Mouse (Mus musculus) liver, adult 2 months (tissue): Measurements from ENCODE around the gene Cox8c. TPM values are rescaled to one million over a fixed set of nuclear protein-coding genes. Genes with fewer than 3 reads are reported as not detected.

Experiments
- DNase-seq: peaks from one replicate; pipeline ENCODE4 v3.0.0-alpha.2; 2011; ENCODE audit warnings: low read depth, low spot score; ENCODE audit errors: extremely low read depth
- H3K27ac ChIP-seq: fragments of 200-500 bp; replicated peaks from 2 replicates; pipeline ENCODE4 v1.5.1; 2012; ENCODE audit warnings: low read depth, mild to moderate bottlenecking, control low read depth, inconsistent platforms, low read length; ENCODE audit not compliant: insufficient read depth
- H3K27me3 ChIP-seq: fragments of 200-500 bp; 2 replicates; pipeline ENCODE4 v1.6.1; 2012; ENCODE audit warnings: mild to moderate bottlenecking, moderate library complexity, low read length, inconsistent platforms; ENCODE audit not compliant: control insufficient read depth, insufficient read depth
- H3K36me3 ChIP-seq: fragments of 200-500 bp; 2 replicates; pipeline ENCODE4 v1.6.1; 2012; ENCODE audit warnings: low read length, inconsistent platforms; ENCODE audit not compliant: control insufficient read depth, insufficient read depth
- H3K4me1 ChIP-seq: fragments of 200-500 bp; 2 replicates; pipeline ENCODE4 v1.6.1; 2011; ENCODE audit warnings: low read length; ENCODE audit not compliant: control insufficient read depth, insufficient read depth
- H3K4me3 ChIP-seq: fragments of 200-500 bp; 2 replicates; pipeline ENCODE4 v1.5.1; 2011; ENCODE audit warnings: low read depth, mild to moderate bottlenecking, control low read depth, low read length, moderate library complexity; ENCODE audit not compliant: insufficient read depth
- H3K79me2 ChIP-seq: fragments of 200-500 bp; 2 replicates; pipeline ENCODE4 v1.6.1; 2012; ENCODE audit warnings: inconsistent platforms, mild to moderate bottlenecking, low read length, moderate library complexity; ENCODE audit not compliant: control insufficient read depth, insufficient read depth
- H3K9ac ChIP-seq: fragments of 200-500 bp; 2 replicates; pipeline ENCODE4 v1.6.1; 2012; ENCODE audit warnings: low read depth, mild to moderate bottlenecking, control low read depth, inconsistent platforms, low read length
- CTCF ChIP-seq: fragments of 200-500 bp; IDR thresholded peaks from 2 replicates; pipeline ENCODE4 v1.5.1; 2011; ENCODE audit warnings: low read depth, low read length, control low read depth
- POLR2A ChIP-seq: fragments of 200-500 bp; IDR thresholded peaks from 2 replicates; pipeline ENCODE4 v1.6.1; 2011; ENCODE audit warnings: low read length, control low read depth; ENCODE audit not compliant: insufficient read depth; ENCODE audit errors: extremely low read depth
- WGBS: fragments of 180-500 bp; shearing (Covaris S2); methylation state at CpG from one replicate; pipeline ENCODE4 v1.1.7; 2018; 5-methylcytosine and 5-hydroxymethylcytosine counted together
- polyA plus RNA-seq: library from polyadenylated mRNA; depleted of rRNA; stranded (reverse); fragments of >200 nt; gene quantifications from 2 replicates; pipeline ENCODE4 v1.2.3, GENCODE M21; 2012
- total RNA-seq: library from RNA; depleted of rRNA; stranded (reverse); fragments of >200 nt; gene quantifications from 2 replicates; pipeline ENCODE4 v1.2.3, GENCODE M21; 2014

Gene Cox8c
- total and polyA plus RNA-seq, 2 experiments: not detected

DNA sequence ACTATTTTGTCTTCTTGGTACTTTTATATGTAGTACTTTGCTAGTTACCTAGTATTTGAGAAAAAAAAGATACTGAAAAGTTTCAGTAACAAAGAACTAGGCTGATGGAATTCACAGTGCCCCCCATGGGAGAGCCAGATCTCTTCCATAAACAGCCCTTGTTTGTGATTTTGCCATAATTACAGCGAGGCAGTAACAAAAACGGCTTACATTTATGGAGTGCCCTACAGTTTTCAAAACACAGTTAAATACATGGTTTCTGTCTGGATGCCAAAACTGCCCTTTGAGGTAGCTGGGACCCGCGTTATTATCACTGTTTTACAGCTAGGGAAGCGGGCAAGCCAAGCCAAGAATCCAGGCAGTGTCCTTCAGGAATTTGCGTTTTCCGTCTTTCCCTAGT, 20.2 kb upstream of the Cox8c start:
- Histone ChIP-seq H3K36me3 (no peaks in the 10 kb centered on the region), H3K4me3 (peak overlapping the region; percentile 81; the same call in 1 of the 2 replicates), H3K79me2 (peaks cover 20% of the 10 kb centered on the region; the same call in 1 of the 2 replicates), H3K27ac (no peak overlapping the region), H3K4me1 (peaks cover 7% of the 10 kb centered on the region), H3K27me3 (no peaks in the 10 kb centered on the region), H3K9ac (peak overlapping the region; percentile 43; the same call in 1 of the 2 replicates)
- WGBS: 35% methylated on average over 7 of the region's 7 CpGs
- DNase-seq: no peak
- no peak for TF ChIP-seq POLR2A
- TF ChIP-seq CTCF: no peak

DNA sequence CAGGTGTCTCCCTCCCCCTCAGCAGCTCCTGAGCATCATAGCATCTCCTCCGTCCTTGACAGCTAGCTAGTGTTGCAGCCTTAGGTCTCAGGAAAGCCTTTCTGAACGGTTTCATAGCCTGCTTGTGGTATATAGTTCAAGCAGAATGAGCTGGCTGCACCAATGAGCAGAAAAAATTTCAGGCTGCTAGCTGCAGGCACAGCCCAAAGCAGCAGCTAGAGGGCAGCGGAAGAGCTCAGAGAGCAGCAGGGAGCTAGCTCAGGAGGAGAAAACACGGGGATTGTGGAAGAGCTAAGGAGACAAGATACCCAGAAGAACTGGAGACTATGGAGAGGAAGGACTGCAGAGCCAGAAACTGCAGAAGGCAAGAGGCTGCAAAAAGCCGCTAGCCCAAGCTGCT, 13.4 kb upstream of the Cox8c start:
- Histone ChIP-seq H3K4me3 (no peak overlapping the region), H3K79me2 (no peaks in the 10 kb centered on the region), H3K4me1 (no peaks in the 10 kb centered on the region), H3K27me3 (no peaks in the 10 kb centered on the region), H3K27ac (no peak overlapping the region), H3K9ac (no peak overlapping the region), H3K36me3 (no peaks in the 10 kb centered on the region)
- WGBS: 28% methylated on average over 5 of the region's 5 CpGs
- no peak for DNase-seq
- TF ChIP-seq POLR2A (no peak), CTCF (peak; percentile 69)

DNA sequence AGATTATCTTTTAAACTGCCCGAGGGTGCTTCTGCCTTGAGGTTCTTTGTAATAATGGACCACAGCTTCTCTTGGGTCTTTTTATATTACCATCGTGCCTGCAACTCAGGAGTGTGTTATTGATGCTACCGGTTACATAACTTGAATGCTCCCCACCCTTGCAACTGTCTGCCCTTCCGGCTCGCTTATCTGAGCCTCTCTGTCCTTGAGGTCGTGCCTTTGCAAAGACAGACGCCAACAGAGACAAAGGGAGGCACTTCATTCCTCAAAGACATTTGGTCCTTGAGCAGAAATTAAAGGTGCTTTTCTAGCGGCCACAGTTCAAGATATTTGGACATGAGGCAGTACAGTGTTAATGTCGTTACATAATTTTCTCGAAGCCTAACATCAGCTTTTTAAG, 11.8 kb upstream of the Cox8c start:
- WGBS: 77% methylated on average over 10 of the region's 10 CpGs
- H3K36me3 ChIP-seq: no peaks in the 10 kb centered on the region

DNA sequence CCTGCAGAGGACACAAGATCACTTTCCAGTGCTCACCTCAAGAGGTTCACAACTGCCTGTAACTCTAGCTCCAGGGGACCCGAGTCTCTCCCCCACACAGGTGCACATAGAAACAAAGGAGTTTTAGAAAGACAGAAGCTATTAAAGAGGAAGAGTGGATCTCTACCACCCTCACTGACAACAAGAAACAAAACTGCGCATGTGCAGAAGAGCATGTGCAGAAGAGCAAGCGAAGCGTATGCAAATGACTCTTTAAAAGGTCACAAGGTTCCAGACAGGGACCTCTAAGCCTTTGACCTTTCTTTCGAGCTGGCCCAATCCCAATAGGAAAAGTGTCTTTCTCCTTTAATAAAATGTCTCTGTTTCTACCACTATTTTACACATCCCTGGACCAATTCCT, 10.5 kb upstream of the Cox8c start:
- TF ChIP-seq POLR2A (no peak), CTCF (no peak)
- Histone ChIP-seq H3K79me2 (no peaks in the 10 kb centered on the region), H3K9ac (no peak overlapping the region), H3K36me3 (no peaks in the 10 kb centered on the region), H3K4me3 (no peak overlapping the region), H3K4me1 (no peaks in the 10 kb centered on the region), H3K27ac (no peak overlapping the region), H3K27me3 (no peaks in the 10 kb centered on the region)
- 82% methylated on average over 5 of the region's 5 CpGs for WGBS
- DNase-seq: no peak

More for the DNA sequence above, 11.8 kb upstream of the Cox8c start:
- no peak overlapping the region for H3K9ac ChIP-seq
- H3K4me1 ChIP-seq: no peaks in the 10 kb centered on the region
- no peaks in the 10 kb centered on the region for H3K27me3 ChIP-seq
- H3K4me3 ChIP-seq: no peak overlapping the region
- H3K27ac ChIP-seq: no peak overlapping the region
- DNase-seq: no peak
- no peaks in the 10 kb centered on the region for H3K79me2 ChIP-seq
- TF ChIP-seq POLR2A: no peak
- no peak for TF ChIP-seq CTCF

DNA sequence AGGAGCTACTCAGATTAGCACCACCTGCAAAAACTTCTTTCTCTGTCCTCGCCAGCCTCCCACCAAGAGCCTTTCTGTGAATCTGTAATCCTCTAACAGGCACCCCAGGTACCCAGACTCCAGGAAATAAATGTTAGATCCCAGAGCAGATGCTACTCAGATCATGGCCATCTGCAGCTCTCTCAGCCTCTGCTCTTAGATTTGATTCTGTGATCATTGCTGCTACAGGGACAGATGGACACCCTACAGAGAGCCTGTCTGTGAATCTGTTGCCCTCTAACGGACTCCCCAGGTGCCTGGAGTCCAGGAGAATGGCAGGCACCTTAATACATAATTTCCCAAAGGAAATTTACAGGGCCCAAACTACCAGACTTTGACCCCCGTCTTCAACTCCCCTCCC, 9.1 kb downstream of the Cox8c start:
- WGBS: 58% methylated on average over 3 of the region's 3 CpGs
- no peak for TF ChIP-seq CTCF
- TF ChIP-seq POLR2A: no peak
- H3K27ac ChIP-seq: no peak overlapping the region
- H3K4me1 ChIP-seq: no peaks in the 10 kb centered on the region
- H3K79me2 ChIP-seq: no peaks in the 10 kb centered on the region
- H3K36me3 ChIP-seq: no peaks in the 10 kb centered on the region
- H3K4me3 ChIP-seq: no peak overlapping the region
- no peaks in the 10 kb centered on the region for H3K27me3 ChIP-seq
- no peak for DNase-seq
- H3K9ac ChIP-seq: no peak overlapping the region

DNA sequence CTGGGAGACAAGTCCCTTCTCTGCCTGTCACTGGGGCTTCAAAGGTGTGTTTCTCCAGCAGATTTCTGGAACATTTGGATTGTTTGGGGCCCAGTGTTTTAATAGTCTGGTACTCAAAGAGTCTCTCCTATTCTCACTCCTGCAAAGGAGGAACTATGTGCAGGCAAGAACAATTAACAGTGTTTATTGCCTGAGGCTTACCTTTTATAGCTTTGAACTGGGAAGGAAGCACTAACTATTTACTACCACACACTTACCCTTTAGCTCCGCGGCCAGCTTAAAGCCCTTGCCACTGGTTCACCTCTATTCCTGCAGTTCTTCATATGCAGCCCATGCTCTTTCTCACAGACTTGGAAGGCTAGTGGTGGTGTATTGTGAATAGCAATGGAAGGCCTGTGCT, 17.0 kb downstream of the Cox8c start:
- TF ChIP-seq POLR2A (no peak), CTCF (no peak)
- 91% methylated on average over 2 of the region's 2 CpGs for WGBS
- Histone ChIP-seq H3K27me3 (no peaks in the 10 kb centered on the region), H3K36me3 (no peaks in the 10 kb centered on the region), H3K9ac (no peak overlapping the region), H3K79me2 (no peaks in the 10 kb centered on the region), H3K4me3 (no peak overlapping the region), H3K27ac (no peak overlapping the region), H3K4me1 (no peaks in the 10 kb centered on the region)
- no peak for DNase-seq
